Mouse (Mus musculus): ENCODE measurements around the gene Upf3b. TPM values are rescaled to one million over a fixed set of nuclear protein-coding genes. Genes with fewer than 3 reads are reported as not detected.

The Upf3b gene
- polyA plus RNA-seq, 1 experiment, result 2.8 TPM

- Histone ChIP-seq H3K36me3 (ENCODE audit: control insufficient read depth, insufficient read depth) (no peaks in the 10 kb centered on the region), H3K27me3 (ENCODE audit: control insufficient read depth, insufficient read depth, insufficient read length) (peaks cover 7% of the 10 kb centered on the region), H3ac (ENCODE audit: control insufficient read depth, insufficient read length) (no peak overlapping the region), H3K79me2 (ENCODE audit: control insufficient read depth, insufficient read depth) (peaks cover 9% of the 10 kb centered on the region), H3K4me2 (ENCODE audit: low read depth) (peak overlapping the region; percentile 34), H3K4me3 (no peak overlapping the region)
- TF ChIP-seq REST (IDR thresholded peaks at IDR 0.05; ENCODE audit: insufficient read depth, insufficient read length) (no peak), MYOG (IDR thresholded peaks at IDR 0.05; ENCODE audit: control insufficient read depth in 1 of 3, insufficient read depth in 1 of 3, insufficient read length in 2 of 3, low read depth in 2 of 3) (no peak), MYOD1 (IDR thresholded peaks at IDR 0.05; ENCODE audit: control insufficient read depth in 1 of 3, insufficient read length in 2 of 3, low read depth in 2 of 3) (no peak), POLR2AphosphoS2 (IDR thresholded peaks at IDR 0.05; ENCODE audit: insufficient read length, low read depth) (no peak), USF1 (IDR thresholded peaks at IDR 0.05; ENCODE audit: low read depth) (no peak), CEBPB (IDR thresholded peaks at IDR 0.05; ENCODE audit: insufficient read depth, poor library complexity, severe bottlenecking) (no peak), E2F4 (IDR thresholded peaks at IDR 0.05; ENCODE audit: insufficient read depth) (no peak)
Observed at GRCm38 (mm10) chrX:37110881-37111193, 715 bp upstream of the Upf3b start.

DNA sequence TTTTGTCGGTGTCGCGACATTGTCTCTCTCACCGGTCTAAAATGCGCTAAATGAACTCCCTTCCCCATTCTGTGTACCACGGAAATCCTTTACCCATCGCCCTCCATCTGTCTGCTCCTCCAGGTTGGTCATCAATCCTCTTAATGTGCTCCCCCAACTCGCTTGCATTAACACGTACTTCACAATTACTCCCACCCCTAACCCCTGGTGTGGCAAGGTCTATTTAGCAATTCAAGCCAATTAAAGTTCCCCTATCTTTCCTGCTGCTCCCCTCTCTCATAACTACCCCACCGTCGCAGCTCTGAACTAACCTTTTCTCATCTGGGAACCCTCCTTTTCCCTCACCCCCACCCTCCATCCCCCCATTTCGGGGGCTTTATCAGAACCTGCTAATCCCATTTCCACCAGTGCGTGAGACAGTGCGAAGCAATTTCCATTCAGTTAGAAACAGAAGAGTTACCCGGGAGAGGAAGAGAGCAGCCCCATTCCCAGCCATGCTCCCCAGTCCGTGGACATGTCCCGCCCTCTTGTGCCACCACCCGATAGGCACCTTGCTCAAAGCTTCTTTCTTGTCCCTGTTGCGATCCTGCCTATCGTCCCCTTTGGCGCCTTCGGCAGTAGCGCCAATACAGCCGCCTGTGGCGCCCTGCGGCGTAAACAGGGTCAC, 463 bp downstream of the Upf3b start:
- Histone ChIP-seq H3K36me3 (ENCODE audit: control insufficient read depth, insufficient read depth) (no peaks in the 10 kb centered on the region), H3K4me3 (peak overlapping the region; percentile 50), H3K4me2 (ENCODE audit: low read depth) (peak overlapping the region; percentile 84), H3K27me3 (ENCODE audit: control insufficient read depth, insufficient read depth, insufficient read length) (no peaks in the 10 kb centered on the region), H3ac (ENCODE audit: control insufficient read depth, insufficient read length) (peak overlapping the region; percentile 4), H3K79me2 (ENCODE audit: control insufficient read depth, insufficient read depth) (peaks cover 9% of the 10 kb centered on the region)
- no peak for TF ChIP-seq MYOG (IDR thresholded peaks at IDR 0.05; ENCODE audit: control insufficient read depth in 1 of 3, insufficient read depth in 1 of 3, insufficient read length in 2 of 3, low read depth in 2 of 3)

DNA sequence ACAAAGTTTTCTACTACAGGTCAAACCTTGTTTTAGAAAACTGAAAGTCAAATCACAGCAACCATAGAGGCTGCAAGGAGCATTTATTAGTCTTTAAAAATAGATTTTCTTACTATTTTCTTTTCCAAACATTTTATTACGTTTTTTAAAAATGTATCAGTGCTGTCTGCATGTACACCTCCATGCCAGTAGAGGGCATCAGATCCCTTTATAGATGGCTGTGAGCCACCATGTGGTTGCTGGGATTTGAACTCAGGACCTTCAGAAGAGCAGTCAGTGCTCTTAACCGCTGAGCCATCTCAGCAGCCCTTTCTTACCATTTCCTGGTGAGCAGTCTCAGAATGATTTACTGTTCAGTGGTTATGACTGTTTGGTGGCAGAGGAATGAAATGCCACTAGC, 6.3 kb downstream of the Upf3b start:
- Histone ChIP-seq H3K4me2 (ENCODE audit: low read depth) (no peak overlapping the region), H3K79me2 (ENCODE audit: control insufficient read depth, insufficient read depth) (peaks cover 2% of the 10 kb centered on the region), H3K36me3 (ENCODE audit: control insufficient read depth, insufficient read depth) (no peaks in the 10 kb centered on the region), H3K27me3 (ENCODE audit: control insufficient read depth, insufficient read depth, insufficient read length) (no peaks in the 10 kb centered on the region), H3ac (ENCODE audit: control insufficient read depth, insufficient read length) (no peak overlapping the region), H3K4me3 (no peak overlapping the region)
- TF ChIP-seq MAX (IDR thresholded peaks at IDR 0.05; ENCODE audit: low read depth) (no peak), CEBPB (IDR thresholded peaks at IDR 0.05; ENCODE audit: insufficient read depth, poor library complexity, severe bottlenecking) (no peak), SRF (IDR thresholded peaks at IDR 0.05; ENCODE audit: control insufficient read depth, insufficient read length, low read depth) (no peak), POLR2A (IDR thresholded peaks at IDR 0.05; ENCODE audit: insufficient read length, low read depth) (no peak), TCF3 (IDR thresholded peaks at IDR 0.05; ENCODE audit: insufficient read length, low read depth) (no peak), POLR2AphosphoS2 (IDR thresholded peaks at IDR 0.05; ENCODE audit: insufficient read length, low read depth) (no peak), TCF12 (IDR thresholded peaks at IDR 0.05; ENCODE audit: insufficient read depth, poor library complexity, severe bottlenecking) (no peak), MYOD1 (IDR thresholded peaks at IDR 0.05; ENCODE audit: control insufficient read depth in 1 of 3, insufficient read length in 2 of 3, low read depth in 2 of 3) (no peak), E2F4 (IDR thresholded peaks at IDR 0.05; ENCODE audit: insufficient read depth) (no peak), REST (IDR thresholded peaks at IDR 0.05; ENCODE audit: insufficient read depth, insufficient read length) (no peak), MYOG (IDR thresholded peaks at IDR 0.05; ENCODE audit: control insufficient read depth in 1 of 3, insufficient read depth in 1 of 3, insufficient read length in 2 of 3, low read depth in 2 of 3) (no peak), USF1 (IDR thresholded peaks at IDR 0.05; ENCODE audit: low read depth) (no peak)

DNA sequence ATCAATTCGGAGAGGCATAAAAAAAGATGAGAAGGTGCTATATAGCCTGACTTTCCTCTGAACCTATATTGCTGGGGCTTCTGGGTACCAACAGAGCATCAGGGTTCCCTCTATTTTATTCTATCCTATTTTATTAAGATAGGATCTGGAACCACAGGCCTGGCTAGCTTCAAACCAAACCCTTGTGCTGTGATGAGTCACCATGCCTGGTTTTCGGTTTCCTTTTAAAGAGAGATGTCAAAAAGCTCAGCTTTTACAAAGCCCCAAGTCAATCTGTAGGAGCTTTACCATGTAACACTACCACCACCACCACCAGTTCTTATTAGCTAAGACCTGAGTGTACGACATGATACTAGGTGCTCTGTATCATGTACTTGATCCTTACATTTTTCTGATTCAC, 11.4 kb downstream of the Upf3b start:
- H3K27me3 ChIP-seq (ENCODE audit: control insufficient read depth, insufficient read depth, insufficient read length), result no peaks in the 10 kb centered on the region
- H3ac ChIP-seq (ENCODE audit: control insufficient read depth, insufficient read length), result no peak overlapping the region
- H3K4me3 ChIP-seq, result no peak overlapping the region
- H3K79me2 ChIP-seq (ENCODE audit: control insufficient read depth, insufficient read depth), result no peaks in the 10 kb centered on the region
- H3K4me2 ChIP-seq (ENCODE audit: low read depth), result no peak overlapping the region
- peaks cover 5% of the 10 kb centered on the region for H3K36me3 ChIP-seq (ENCODE audit: control insufficient read depth, insufficient read depth)
- TF ChIP-seq TCF3 (IDR thresholded peaks at IDR 0.05; ENCODE audit: insufficient read length, low read depth) (no peak), USF1 (IDR thresholded peaks at IDR 0.05; ENCODE audit: low read depth) (no peak), POLR2A (IDR thresholded peaks at IDR 0.05; ENCODE audit: insufficient read length, low read depth) (no peak), MAX (IDR thresholded peaks at IDR 0.05; ENCODE audit: low read depth) (no peak), SRF (IDR thresholded peaks at IDR 0.05; ENCODE audit: control insufficient read depth, insufficient read length, low read depth) (no peak), TCF12 (IDR thresholded peaks at IDR 0.05; ENCODE audit: insufficient read depth, poor library complexity, severe bottlenecking) (no peak), CEBPB (IDR thresholded peaks at IDR 0.05; ENCODE audit: insufficient read depth, poor library complexity, severe bottlenecking) (no peak), MYOG (IDR thresholded peaks at IDR 0.05; ENCODE audit: control insufficient read depth in 1 of 3, insufficient read depth in 1 of 3, insufficient read length in 2 of 3, low read depth in 2 of 3) (no peak), MYOD1 (IDR thresholded peaks at IDR 0.05; ENCODE audit: control insufficient read depth in 1 of 3, insufficient read length in 2 of 3, low read depth in 2 of 3) (no peak), POLR2AphosphoS2 (IDR thresholded peaks at IDR 0.05; ENCODE audit: insufficient read length, low read depth) (no peak), E2F4 (IDR thresholded peaks at IDR 0.05; ENCODE audit: insufficient read depth) (no peak), REST (IDR thresholded peaks at IDR 0.05; ENCODE audit: insufficient read depth, insufficient read length) (no peak)

DNA sequence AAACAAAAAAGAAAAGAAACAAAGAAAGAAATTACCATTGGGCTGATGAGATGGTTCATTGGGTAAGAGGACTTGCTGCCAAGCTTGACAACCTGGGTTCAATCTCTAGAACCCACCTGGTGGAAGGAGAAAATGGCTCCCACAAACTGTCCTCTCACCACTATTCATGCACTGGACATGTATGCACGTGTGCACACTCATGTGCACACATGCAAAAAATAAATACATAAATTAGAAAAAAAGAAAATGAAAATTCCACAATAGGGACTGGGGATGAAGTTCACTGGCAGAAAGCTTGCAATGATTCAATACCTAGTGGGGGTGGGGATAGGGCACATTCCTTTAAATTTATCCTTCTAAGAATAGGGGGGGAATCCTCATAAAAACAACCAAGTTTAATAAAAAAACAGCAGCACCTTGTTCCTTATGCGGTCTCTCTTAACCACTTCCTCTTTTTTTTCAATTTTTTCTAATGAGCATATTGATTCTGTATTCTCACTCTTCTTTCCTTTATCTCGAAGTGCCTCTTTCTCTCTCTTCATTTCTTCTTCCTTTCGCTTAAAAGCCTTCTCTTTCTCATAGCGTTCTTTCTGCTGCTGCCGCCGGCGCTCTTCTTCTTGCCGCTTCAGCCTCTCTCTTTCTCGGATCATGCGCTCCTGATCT, 14.9 kb downstream of the Upf3b start:
- no peak overlapping the region for H3K4me3 ChIP-seq
- no peak overlapping the region for H3ac ChIP-seq (ENCODE audit: control insufficient read depth, insufficient read length)
- H3K4me2 ChIP-seq (ENCODE audit: low read depth), result no peak overlapping the region
- TF ChIP-seq E2F4 (IDR thresholded peaks at IDR 0.05; ENCODE audit: insufficient read depth), result no peak
- no peak for TF ChIP-seq TCF12 (IDR thresholded peaks at IDR 0.05; ENCODE audit: insufficient read depth, poor library complexity, severe bottlenecking)
- no peaks in the 10 kb centered on the region for H3K79me2 ChIP-seq (ENCODE audit: control insufficient read depth, insufficient read depth)
- no peaks in the 10 kb centered on the region for H3K27me3 ChIP-seq (ENCODE audit: control insufficient read depth, insufficient read depth, insufficient read length)
- peaks cover 5% of the 10 kb centered on the region for H3K36me3 ChIP-seq (ENCODE audit: control insufficient read depth, insufficient read depth)
